Mouse (Mus musculus) forebrain, embryonic 16.5 days (tissue): Measurements from ENCODE around the gene Mrpl42. TPM values are rescaled to one million over a fixed set of nuclear protein-coding genes. Genes with fewer than 3 reads are reported as not detected.

Experiments used
- ATAC-seq: fragments of 200-750 bp; cut with Nextera tagmentation; 2 replicates; pipeline ENCODE4 v1.8.0; 2017; ENCODE audit warnings: mild to moderate bottlenecking, moderate library complexity
- H3K27ac ChIP-seq: fragments of 300-500 bp; sonication (generic); 2 replicates; pipeline ENCODE4 v1.5.1; 2014; ENCODE audit warnings: low read length, control low read depth
- H3K27me3 ChIP-seq: fragments of 300-500 bp; sonication (generic); replicated peaks from 2 replicates; pipeline ENCODE4 v1.6.1; 2014; ENCODE audit warnings: low read length; ENCODE audit not compliant: control insufficient read depth, insufficient read depth
- H3K36me3 ChIP-seq: fragments of 300-500 bp; sonication (generic); 2 replicates; pipeline ENCODE4 v1.6.1; 2014; ENCODE audit not compliant: control insufficient read depth, insufficient read depth
- H3K4me1 ChIP-seq: fragments of 300-500 bp; sonication (generic); replicated peaks from 2 replicates; pipeline ENCODE4 v1.6.1; 2014; ENCODE audit warnings: low read length; ENCODE audit not compliant: control insufficient read depth, insufficient read depth
- H3K4me2 ChIP-seq: fragments of 300-500 bp; sonication (generic); 2 replicates; pipeline ENCODE4 v1.6.1; 2014; ENCODE audit warnings: mild to moderate bottlenecking, low read length, control low read depth
- H3K4me3 ChIP-seq: fragments of 300-500 bp; sonication (generic); replicated peaks from 2 replicates; pipeline ENCODE4 v1.5.1; 2014; ENCODE audit warnings: mild to moderate bottlenecking, low read length, control low read depth
- H3K9ac ChIP-seq: fragments of 300-500 bp; sonication (generic); replicated peaks from 2 replicates; pipeline ENCODE4 v1.6.1; 2014; ENCODE audit warnings: low read depth, low read length, control low read depth
- H3K9me3 ChIP-seq: fragments of 300-500 bp; sonication (generic); 2 replicates; pipeline ENCODE4 v1.6.1; 2016; ENCODE audit warnings: low read length; ENCODE audit not compliant: control insufficient read depth
- WGBS: fragments of 180-500 bp; shearing (Covaris S2); extraction: QIAGEN DNeasy Blood & Tissue Kit; methylation state at CpG from one replicate; pipeline ENCODE4 v1.1.7; 2014; 5-methylcytosine and 5-hydroxymethylcytosine counted together
- polyA plus RNA-seq: library from polyadenylated mRNA; unstranded; fragments of >200 nt; fragmentation: Nextera tagmentation; extraction: Ambion mirVana; gene quantifications from 2 replicates; pipeline ENCODE4 v1.2.1, GENCODE M21; 2015

Gene Mrpl42
- polyA plus RNA-seq, 1 experiment from 2014 or later = 229 TPM

- 73% methylated on average over 4 of the region's 4 CpGs for whole genome bisulfite sequencing
- no peak overlapping the region for H3K27ac ChIP-seq
- no peak overlapping the region for H3K4me3 ChIP-seq
- H3K36me3 ChIP-seq = peaks cover 2% of the 10 kb centered on the region; the same call in 1 of the 2 replicates
- H3K4me1 ChIP-seq = peaks cover 6% of the 10 kb centered on the region
- no peaks in the 10 kb centered on the region for H3K27me3 ChIP-seq
- no peak for ATAC-seq
- no peak overlapping the region for H3K9ac ChIP-seq
- H3K4me2 ChIP-seq = no peak overlapping the region
- no peaks in the 10 kb centered on the region for H3K9me3 ChIP-seq
These were observed 41.2 kb upstream of the Mrpl42 start for GRCm38 (mm10) chr10:95542916-95543315.

GRCm38 (mm10) chr10:95539841-95540240 lies 38.1 kb upstream of the Mrpl42 start:
- H3K9me3 ChIP-seq = no peaks in the 10 kb centered on the region
- H3K27me3 ChIP-seq = no peaks in the 10 kb centered on the region
- no peak overlapping the region for H3K9ac ChIP-seq
- 96% methylated on average over 3 of the region's 3 CpGs for WGBS
- H3K27ac ChIP-seq = no peak overlapping the region
- H3K36me3 ChIP-seq = peaks cover 2% of the 10 kb centered on the region; the same call in 1 of the 2 replicates
- H3K4me3 ChIP-seq = no peak overlapping the region
- H3K4me2 ChIP-seq = no peak overlapping the region
- no peak for ATAC-seq
- peaks cover 6% of the 10 kb centered on the region; the same call in 1 of the 2 replicates for H3K4me1 ChIP-seq

GRCm38 (mm10) chr10:95539260-95539659 lies 37.5 kb upstream of the Mrpl42 start:
- 89% methylated on average over 3 of the region's 3 CpGs for WGBS
- no peak overlapping the region for H3K4me3 ChIP-seq
- H3K27me3 ChIP-seq = no peaks in the 10 kb centered on the region
- peaks cover 3% of the 10 kb centered on the region; the same call in 1 of the 2 replicates for H3K4me1 ChIP-seq
- ATAC-seq = no peak
- no peak overlapping the region for H3K4me2 ChIP-seq
- no peak overlapping the region for H3K9ac ChIP-seq
- peaks cover 2% of the 10 kb centered on the region; the same call in 1 of the 2 replicates for H3K36me3 ChIP-seq
- H3K27ac ChIP-seq = no peak overlapping the region
- no peaks in the 10 kb centered on the region for H3K9me3 ChIP-seq

- no peak overlapping the region for H3K9ac ChIP-seq
- 82% methylated on average over 6 of the region's 6 CpGs for WGBS
These were observed 34.4 kb upstream of the Mrpl42 start for GRCm38 (mm10) chr10:95536222-95536541.

GRCm38 (mm10) chr10:95535399-95536221 lies 33.9 kb upstream of the Mrpl42 start:
- Histone ChIP-seq H3K4me1 (0 out of 2 replicates have a peak, but pooled peaks cover 3% of the 10 kb centered on the region), H3K9ac (no peak overlapping the region), H3K4me3 (no peak overlapping the region), H3K27ac (no peak overlapping the region), H3K4me2 (no peak overlapping the region), H3K9me3 (no peaks in the 10 kb centered on the region), H3K27me3 (no peaks in the 10 kb centered on the region), H3K36me3 (no peaks in the 10 kb centered on the region)
- no peak for ATAC-seq
- 82% methylated on average over 7 of the region's 8 CpGs for WGBS

More at GRCm38 (mm10) chr10:95536222-95536541, 34.4 kb upstream of the Mrpl42 start:
- H3K4me1 ChIP-seq = no peaks in the 10 kb centered on the region
- no peaks in the 10 kb centered on the region for H3K36me3 ChIP-seq
- no peaks in the 10 kb centered on the region for H3K9me3 ChIP-seq
- ATAC-seq = no peak
- H3K27ac ChIP-seq = no peak overlapping the region
- no peak overlapping the region for H3K4me3 ChIP-seq
- H3K27me3 ChIP-seq = no peaks in the 10 kb centered on the region
- no peak overlapping the region for H3K4me2 ChIP-seq

- 87% methylated on average over 7 of the region's 7 CpGs for WGBS
- no peaks in the 10 kb centered on the region for H3K36me3 ChIP-seq
- no peaks in the 10 kb centered on the region for H3K27me3 ChIP-seq
- peaks cover 12% of the 10 kb centered on the region for H3K4me1 ChIP-seq
- no peak overlapping the region for H3K4me3 ChIP-seq
- ATAC-seq = no peak
- H3K4me2 ChIP-seq = no peak overlapping the region
- no peak overlapping the region for H3K9ac ChIP-seq
- no peaks in the 10 kb centered on the region for H3K9me3 ChIP-seq
- no peak overlapping the region for H3K27ac ChIP-seq
These were observed 31.6 kb upstream of the Mrpl42 start for GRCm38 (mm10) chr10:95533382-95533781.

GRCm38 (mm10) chr10:95532916-95533315 lies 31.2 kb upstream of the Mrpl42 start:
- no peak for ATAC-seq
- H3K4me2 ChIP-seq = no peak overlapping the region
- H3K9ac ChIP-seq = no peak overlapping the region
- H3K4me3 ChIP-seq = no peak overlapping the region
- 93% methylated on average over 5 of the region's 5 CpGs for WGBS
- no peaks in the 10 kb centered on the region for H3K9me3 ChIP-seq
- no peaks in the 10 kb centered on the region for H3K36me3 ChIP-seq
- peaks cover 12% of the 10 kb centered on the region for H3K4me1 ChIP-seq
- no peaks in the 10 kb centered on the region for H3K27me3 ChIP-seq
- H3K27ac ChIP-seq = no peak overlapping the region

GRCm38 (mm10) chr10:95530551-95531121 lies 28.9 kb upstream of the Mrpl42 start:
- no peaks in the 10 kb centered on the region for H3K9me3 ChIP-seq
- no peak overlapping the region for H3K27ac ChIP-seq
- WGBS = 42% methylated on average over 2 of the region's 2 CpGs
- no peak overlapping the region for H3K4me2 ChIP-seq
- H3K4me1 ChIP-seq = peaks cover 12% of the 10 kb centered on the region
- H3K9ac ChIP-seq = no peak overlapping the region
- H3K4me3 ChIP-seq = no peak overlapping the region
- H3K36me3 ChIP-seq = no peaks in the 10 kb centered on the region
- no peaks in the 10 kb centered on the region for H3K27me3 ChIP-seq
- ATAC-seq = no peak

GRCm38 (mm10) chr10:95526495-95527122 lies 24.9 kb upstream of the Mrpl42 start:
- Histone ChIP-seq H3K9ac (no peak overlapping the region), H3K27me3 (no peaks in the 10 kb centered on the region), H3K4me3 (no peak overlapping the region), H3K4me1 (peaks cover 12% of the 10 kb centered on the region), H3K27ac (no peak overlapping the region), H3K36me3 (no peaks in the 10 kb centered on the region), H3K4me2 (no peak overlapping the region), H3K9me3 (no peaks in the 10 kb centered on the region)
- no peak for ATAC-seq
- WGBS = 55% methylated on average over 5 of the region's 5 CpGs
